Mouse (Mus musculus) testis, postnatal 10 days (tissue): ENCODE results near the gene Gm28845.
A peak's percentile ranks its signal among the peaks of the same experiment; 100 is the strongest.

ENCODE experiments used
- DNase-seq: peaks from one replicate; pipeline ENCODE4 v3.0.0; 2021; ENCODE audit warnings: low spot score

Gm28845 gene

DNA sequence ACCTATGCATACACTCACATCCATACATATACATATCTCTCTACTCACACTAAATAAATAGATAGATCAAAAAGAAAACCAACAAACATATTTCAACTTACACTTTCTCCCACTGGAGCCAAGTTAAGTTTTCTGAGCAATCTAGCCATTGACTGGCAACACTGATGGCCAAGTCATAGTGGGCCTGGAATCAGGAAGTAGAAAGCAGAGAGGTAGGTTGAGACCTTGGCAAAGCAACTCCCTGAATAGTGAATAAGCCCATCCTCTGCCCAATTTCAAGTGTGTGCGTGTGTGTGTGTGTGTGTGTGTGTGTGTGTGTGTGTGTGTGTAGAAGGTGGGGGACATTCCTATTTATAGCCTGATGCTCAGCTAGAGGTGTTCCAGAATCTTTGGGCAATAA is at the start of gene Gm28845:
Gene Gm28845, minus strand, starts transcription at position 121 of the 400 bp plus-strand sequence.
- DNase-seq, result no peak

DNA sequence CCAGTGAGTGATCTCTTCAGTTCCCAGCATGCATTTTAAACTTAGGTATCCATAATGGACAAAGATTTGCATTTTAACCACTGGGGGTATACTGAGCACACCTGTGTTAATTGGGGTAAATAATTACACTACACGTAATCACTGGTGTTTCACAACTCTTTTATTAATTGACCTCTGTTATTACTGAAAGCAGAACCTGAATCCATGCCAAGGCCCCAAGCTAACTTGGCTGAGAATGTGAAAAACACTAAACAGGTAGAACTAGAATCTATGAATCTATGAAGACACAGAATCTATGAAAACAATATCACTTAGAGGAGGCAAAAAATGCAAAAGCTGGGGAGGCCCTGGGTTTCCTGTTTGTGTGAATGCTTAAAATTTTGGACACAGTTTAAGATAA is 48.1 kb upstream of the Gm28845 start:
- DNase-seq, result no peak

DNA sequence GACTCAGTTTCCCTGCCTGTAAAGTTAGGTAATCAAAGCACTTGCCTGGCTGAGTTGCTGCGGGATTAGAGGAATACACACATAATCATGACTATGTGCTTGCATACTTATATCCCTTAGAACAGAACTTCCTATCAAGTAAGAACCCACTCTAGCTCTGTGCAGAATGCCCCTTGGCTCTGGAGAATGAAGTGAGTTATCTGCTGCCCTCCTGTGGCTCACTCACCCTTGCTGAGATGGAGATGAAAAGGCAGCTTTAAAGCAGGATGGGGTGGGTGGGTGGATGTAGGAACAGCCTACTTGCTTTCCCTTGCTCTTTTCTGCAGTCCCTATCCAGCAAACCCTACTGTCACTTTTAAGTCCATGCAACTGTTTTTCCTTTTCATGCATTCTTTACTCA is 42.9 kb upstream of the Gm28845 start:
- no peak for DNase-seq

DNA sequence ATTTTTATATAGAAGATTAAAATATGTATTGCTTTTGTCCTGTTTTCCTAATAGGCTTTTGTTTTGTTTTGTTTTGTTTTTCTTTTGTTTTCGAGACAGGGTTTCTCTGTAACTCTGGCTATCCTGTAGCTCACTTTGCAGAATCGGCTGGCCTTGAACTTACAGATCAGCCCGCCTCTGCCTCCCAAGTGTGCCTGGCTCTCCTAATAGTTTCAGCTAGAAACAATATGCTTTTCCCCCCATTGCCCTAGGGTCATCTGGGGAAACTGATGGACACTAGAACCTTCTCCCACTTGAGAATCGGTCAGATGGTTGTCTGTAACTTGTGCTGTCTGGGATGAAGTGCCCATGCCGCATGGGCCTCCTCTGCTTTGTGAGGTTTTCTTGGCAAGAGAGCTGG is 36.8 kb upstream of the Gm28845 start:
- no peak for DNase-seq

DNA sequence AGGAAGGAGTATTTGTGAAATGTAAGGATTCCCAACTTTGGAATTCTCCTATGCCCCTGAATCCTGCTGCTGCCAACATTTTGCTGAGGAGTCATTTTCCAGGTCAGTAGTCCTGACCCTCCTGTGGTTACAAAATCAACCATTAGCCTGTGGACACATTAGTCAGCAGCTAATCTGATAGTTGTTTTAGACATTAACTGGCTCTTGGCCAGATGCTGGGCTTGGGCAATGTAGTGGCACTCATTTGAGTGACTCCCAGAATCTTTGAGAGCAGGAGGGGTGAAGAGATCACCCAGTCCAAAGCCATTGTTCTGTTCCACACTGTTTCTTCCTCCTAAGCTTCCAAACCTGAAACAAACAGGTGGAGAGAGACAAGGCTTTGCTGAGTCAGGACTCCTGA is 35.5 kb upstream of the Gm28845 start:
- no peak for DNase-seq

DNA sequence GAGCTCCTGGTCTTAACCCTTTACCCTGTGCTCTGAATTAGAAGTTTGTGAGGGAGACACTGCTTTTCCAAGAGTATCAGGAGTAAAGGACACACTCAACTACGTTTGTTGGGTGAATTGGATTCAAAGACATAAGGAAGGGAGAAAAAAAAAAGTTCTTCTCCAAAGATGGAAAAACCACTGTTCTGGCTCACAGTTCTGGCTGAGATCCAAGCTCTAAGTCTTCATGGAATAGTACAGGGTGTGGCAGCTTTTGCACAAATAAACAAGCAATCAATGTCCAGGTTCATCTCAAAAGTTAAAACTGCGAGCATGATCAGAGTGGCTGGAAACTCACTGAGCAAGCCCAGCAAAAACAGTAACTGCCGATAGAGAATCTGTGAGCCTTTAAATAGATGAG is 28.6 kb upstream of the Gm28845 start:
- DNase-seq, result no peak

DNA sequence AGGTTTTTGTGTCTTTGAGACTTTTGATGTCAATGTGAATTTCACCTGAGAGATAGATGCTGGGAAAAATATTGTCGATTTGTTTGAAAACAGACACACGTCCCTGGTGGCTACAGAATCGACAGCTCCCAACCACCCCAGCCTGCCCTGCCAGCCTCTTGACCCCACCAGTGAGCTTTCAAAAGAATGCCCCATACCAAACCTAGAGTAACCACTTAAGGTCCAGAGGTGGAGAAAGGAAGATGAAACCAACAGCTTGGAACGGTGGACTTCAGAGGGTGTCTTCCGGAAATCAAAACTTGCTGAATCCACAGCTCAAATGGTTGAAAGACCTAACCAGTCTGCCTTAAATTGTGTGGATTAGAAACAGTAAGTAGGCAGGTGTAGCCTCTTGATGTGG is 28.0 kb upstream of the Gm28845 start:
- DNase-seq, result no peak

DNA sequence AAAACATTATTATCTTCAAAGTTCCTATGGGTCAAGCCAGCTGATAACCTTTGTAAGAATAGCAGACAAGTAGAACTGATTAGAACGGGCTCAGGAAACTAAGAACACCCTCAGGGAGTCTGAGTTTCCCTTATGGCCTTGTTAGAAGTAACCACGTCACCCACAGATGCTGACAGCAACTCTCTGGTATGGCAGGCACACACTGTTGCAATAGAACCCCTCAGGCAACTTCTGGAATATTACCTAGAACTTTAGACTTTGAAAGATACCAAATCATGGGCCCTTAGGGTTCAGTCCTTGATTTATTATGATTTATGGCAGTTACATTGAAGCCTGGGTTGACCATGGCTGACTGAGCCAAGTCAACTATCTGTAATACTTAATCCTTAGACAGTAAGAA is 27.2 kb upstream of the Gm28845 start:
- DNase-seq, result no peak

DNA sequence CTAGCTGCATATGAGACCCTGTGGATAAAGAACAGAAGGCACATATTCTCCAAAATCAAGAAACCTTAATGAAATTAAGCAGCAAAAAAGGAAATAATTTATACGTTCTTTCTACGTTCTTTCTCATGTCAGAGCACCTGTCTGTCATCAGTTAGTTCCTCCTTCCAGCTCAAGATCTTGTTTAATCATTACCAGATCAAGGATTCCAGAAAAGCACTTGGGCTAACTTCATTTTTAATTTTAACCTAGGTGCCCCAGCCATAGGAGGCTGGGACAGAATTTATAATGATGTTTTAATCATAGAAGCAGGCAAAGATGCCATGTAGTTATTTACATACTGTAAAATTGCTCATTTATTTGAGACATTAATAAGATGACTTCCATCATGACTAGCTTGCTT is 25.4 kb upstream of the Gm28845 start:
- no peak for DNase-seq

DNA sequence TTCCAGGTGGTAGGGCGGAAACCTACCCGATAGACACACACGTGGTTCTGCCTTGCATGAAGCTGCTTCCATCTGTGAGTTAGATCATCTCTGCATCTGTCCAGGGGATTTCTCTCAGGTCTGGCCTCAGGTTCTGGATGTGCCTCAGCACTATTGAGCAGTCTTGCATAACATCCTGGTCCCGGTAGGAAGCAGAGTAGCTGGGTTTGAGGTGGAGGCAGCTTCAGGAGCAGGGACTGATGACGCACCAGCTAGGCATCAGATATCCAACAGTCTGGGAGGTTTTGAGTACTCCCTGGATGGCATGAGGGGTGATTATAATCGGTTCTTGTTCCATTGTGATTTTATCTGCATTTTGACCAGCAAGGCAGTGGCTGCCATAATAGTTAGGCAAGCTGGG is 18.2 kb upstream of the Gm28845 start:
- DNase-seq, result no peak

DNA sequence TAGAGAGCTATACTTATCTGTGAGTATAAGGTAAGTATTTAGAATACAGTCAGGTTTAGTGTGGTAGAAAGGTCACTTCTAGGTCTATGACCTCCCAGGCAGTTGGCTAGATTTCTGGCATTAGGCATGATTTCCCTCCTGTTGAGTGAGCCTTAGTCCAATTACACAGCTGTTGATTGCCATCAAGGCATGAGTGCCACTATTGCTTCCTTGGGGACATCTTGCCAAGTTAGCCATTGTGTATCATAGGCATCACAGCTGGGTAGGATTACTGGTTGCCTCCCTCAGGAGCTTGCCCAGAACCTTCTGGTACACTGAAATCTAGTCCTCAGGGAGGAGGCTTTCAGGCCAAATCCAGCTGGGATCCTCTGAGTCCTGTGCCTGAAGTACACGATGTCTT is 13.5 kb upstream of the Gm28845 start:
- no peak for DNase-seq

DNA sequence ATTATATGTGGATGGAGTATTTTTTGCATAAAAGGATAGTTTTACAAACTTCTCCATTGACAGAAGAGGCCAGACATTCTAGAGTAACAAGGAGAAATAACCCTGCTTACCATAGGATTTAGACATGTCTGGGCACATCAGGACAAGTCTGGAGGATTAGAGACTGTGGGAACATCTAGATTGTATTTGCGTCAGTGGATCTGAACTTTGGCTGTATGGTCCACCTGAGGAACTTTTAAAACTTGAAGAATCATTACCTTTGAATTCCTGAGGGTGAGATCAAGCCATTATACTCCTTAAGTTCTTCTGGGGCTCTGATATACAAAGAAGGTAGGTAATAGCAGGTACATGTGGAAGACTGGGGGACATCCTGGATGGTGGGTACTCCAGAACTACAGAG is 12.3 kb upstream of the Gm28845 start:
- DNase-seq, result no peak

DNA sequence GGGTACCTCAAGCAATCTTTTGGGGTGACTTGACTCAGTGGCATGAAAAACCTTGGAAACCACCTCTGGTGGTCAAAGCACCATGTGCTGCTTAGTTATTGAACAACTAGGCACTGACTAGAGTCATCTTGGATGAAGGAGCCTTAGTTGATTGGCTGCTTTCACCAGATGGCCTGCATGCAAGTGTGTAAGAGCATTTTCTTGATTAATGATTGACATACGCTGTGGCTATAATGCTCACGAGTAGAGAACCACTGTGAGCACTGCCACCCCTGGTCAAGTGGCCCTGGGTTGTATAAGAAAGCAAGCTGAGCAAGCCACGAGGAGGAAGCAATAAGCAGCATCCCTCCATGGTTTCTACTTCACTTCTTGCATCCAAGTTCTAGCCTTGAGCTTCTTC is 10.9 kb upstream of the Gm28845 start:
- DNase-seq, result no peak

DNA sequence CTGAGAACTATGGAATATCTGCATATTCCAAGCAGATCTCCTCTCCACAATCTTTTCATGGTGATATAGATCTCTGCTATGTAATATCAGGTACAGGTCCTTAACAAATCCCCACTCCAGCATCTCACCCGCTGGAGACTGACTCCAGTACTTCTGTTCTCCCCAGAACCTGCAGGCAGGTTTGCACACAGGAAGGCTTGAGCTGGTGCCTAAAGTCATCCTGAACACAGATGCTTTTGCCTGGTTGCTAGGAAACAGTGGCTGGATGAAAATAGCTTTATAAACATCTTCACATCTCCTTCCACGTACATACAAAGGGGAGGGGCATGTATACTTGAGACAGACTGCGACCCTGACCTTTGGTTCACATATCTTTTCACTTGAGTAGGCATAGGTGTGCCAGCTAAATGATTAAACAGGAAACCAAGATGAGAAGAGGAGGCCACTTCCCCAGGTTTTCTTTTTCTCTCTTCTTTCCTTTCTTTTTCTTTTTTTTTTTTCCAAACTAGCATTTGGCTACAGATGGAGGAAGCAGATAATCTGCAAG is 10.3 kb upstream of the Gm28845 start:
- DNase-seq, result no peak

DNA sequence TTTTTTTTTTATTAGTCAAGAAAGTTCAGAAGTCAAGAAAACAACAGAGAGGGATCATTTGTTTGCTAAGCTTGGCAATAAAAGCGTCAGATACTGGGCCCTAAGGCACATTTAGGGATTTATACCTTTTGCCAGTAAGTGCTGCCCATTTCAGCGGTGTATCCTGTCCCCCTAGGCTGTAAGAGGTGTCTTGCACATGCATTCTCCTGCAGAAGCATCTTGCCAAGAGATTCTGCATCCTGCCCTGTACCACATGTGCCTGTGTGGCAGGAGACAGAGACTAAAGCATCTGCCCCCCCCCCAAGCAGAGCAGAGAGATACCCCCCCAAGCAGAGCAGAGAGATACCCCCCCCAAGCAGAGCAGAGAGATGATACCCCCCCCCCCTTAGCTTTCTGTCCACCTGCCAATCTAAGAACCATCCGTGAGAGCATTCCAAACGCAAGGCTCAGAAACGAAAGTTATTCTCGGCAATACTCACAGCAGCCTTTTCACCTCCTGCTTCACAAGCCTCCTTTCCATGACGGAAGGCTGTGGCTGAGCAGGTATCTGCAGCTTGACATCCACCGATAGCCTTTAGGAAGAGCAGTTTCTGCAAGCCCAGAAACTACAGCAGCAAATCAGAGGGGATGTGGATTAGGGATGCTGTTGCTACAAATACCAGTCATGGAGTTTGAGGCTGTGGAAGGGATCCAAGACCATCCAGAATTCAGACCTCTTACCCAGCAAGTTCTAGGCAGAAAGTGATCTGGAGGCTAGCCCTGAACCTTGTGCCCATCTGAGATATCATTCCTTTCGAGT is 3.4 kb upstream of the Gm28845 start, which contains the start of gene D630023F18Rik:
Gene D630023F18Rik, minus strand, starts transcription at position 641 of the 799 bp plus-strand sequence.
- no peak for DNase-seq

DNA sequence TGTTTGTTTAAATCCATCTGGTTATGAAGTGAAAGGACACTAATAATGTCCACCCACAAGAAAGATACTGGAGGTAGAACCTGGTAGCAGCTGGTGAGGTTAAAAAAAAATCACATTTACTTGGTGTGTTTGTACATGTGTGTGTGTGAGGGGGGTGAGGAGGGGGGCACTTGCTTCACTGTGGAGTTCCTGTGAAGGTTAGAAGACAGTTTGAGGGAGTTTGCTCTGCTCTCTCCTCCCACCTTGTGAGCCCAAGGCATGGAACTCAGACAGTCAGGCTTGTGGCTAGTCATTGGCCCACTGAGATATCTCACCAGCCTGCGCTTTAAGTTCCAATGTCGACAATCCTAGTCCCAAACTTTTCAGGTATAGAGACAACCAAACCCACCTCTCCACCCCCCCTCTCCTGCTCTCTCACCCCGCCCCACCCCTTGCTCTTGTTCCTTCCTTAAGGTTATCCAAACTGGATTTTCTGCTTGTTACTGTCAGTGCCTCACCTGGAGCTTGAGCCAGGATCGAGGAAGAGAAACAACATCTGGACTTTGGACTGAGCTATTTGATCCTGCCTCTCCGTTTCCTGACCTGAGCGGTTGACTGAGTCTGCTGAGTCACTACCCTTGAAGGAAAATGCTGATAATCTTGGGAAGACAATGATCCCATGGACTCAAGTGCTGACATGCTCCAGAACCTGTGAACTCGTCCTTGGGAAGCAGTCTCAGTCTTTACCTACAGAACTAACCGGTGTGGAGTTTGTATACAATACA is 1.0 kb downstream of the Gm28845 start:
- DNase-seq, result no peak

DNA sequence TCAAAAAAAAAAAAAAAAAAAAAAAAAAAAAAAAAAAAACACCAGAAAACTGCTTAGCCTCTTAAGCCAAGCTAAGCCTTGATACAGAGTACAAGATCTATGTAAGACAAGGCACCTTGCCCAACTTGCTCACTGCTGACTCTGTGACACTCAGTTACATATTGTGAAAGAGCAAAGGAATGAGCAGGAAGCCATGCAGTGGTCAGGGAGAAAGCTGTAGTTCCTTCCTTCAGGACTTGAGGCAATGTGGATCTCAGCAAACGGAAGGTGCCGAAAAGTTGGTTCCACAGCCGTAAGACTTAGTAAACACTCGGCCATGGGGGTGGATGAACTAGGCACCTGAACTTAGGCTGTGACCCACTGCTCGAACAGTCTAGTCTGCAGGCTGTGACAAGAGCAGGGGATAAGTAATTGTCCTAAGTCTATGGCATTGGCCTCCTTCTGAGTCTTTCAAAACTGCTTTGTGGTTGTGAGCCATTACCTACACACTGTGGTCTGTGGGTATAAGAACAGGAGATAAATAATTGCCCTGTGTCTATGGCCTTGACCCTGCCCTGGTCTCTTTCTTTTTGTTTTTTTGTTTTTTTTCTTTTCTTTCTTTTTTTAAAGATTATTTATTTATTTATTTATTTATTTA is 5.7 kb downstream of the Gm28845 start:
- DNase-seq, result no peak

DNA sequence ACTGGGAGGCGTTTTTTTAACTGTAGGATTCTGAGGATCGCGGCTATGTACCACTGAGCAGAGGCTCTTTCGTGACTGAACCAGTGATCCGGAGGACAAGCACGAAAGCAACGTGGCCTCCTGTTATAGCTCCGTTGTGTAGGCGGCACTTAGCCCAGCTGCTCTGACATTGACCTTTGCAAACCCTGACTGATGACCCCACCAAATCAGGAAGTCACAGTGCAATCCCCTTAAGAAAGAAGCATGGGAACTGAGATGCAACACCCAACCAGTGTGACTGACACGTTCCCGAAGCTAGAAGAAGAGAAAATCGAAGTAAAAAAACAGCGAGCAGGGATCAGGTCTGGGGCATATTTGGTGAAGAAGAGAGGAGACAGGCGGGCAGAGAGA is 6.6 kb downstream of the Gm28845 start:
- no peak for DNase-seq

DNA sequence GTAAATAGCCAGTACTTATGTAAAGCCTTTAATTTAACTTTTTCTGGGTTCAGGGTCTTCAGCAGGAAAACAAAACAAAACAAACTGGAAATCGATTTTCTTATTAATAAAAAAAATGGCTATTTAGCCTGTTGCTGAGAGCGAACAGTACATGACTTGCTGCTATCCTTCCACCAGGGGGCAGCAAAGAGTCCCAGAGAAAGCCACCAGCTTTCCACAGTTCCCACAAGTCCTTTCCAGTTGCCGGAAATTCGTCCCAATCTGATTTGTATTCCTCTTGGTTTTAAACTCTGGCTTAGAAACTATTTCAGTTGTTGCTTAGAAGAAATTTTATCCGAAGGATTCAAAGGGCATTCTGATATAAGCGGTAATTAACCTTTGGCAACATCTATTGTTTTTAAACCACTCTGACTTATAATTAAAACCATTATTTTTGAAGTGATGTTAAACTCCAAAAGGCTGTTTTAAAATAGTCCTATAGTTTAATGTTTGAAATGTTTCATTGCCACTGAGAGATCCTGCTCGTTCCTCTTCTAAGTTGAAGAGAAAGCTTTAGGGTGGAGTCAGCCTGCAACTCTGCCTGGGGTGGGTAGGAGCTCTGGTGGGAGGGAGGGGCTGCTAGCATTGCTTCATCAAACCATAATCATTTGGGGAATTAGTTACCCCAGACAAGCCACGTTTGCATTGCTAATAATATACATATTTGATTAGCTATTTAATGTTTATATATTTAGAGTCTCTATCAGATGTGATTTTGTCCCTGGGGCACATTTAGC is 7.1 kb downstream of the Gm28845 start:
- peak; percentile 83 for DNase-seq

DNA sequence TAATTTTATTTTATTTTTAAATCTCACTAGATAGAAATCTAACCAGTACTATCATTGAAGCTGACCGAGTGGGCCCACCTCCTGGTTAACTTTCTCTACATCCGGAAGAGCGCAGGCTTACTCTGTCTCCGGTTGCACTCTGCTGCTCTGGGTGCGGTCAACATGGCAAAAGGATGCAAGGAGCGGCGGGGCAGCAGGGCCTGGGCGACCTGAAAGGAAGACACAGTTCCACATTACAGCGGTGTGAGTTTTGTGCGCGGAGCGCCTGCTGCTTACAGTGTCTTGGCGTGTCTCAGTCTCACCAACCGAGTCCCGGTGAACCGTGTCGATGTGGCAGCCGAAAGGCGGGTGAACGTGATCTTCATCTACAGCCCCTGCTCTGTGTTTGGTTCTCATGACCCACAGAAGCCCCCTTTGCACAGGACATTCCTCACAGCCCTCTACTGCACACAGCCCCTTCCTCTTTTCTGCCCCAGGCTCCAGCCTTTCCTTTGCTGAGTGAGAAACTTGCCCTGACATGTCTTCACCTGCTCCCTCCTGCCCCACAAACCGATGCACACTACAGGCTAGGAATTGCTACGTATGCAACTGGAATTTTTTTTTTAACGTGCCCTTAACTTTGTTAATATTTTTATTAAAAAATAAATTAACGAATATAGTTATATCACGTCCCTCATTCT is 9.5 kb downstream of the Gm28845 start:
- DNase-seq, result no peak

DNA sequence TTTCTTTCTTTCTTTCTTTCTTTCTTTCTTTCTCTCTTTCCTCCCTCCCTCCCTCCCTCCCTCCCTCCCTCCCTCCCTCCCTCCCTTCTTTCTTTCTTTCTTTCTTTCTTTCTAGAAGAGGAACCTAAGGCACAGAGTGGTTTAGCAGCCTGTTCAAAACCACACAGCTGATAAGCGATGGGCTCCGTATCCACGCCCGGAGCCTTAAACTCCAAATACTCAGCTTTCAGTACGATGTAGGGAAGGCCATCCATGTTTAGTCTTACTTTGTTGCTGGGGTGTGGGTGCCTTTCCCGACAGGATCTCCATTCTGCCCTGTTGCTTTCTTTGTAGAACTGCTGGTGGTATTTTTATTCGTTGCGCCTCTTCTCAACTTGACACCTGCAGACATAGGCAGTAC is 10.2 kb downstream of the Gm28845 start:
- DNase-seq, result no peak
